Mouse (Mus musculus): ENCODE measurements around the gene Hmgcl.

DNA sequence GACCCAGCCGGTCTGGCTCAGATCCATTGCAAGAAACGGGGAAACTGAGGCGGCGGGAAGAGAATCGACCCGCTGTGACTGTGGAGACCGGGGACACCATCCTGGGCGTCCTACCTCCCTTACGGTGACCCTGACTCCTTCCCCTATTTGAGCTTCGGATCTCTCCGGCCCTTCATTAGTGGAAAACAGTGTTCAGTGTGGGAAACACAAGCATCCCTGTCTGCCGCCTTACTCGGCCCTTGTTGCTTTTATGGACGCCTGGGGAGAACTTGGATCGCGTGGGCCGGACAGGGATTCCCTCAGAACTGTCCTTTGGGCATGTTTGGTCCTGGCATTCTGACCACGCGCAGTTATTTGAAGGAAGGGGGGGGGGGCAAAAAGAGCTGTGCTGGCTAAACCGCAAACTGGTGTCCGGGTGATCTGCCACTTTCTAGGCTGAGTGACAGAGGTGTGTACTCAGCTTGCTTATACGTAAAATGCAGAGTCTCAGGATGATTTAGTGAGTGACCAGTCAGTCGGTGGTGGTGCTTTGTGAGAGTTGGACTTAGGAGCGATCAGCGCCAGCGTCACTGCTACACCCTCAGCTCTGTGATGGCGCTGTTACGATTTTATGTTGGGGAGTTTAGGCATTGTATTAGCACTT is 532 bp downstream of the Hmgcl start:
- TF ChIP-seq CTCF (IDR thresholded peaks at IDR 0.05; ENCODE audit: borderline replicate concordance, extremely low read depth, insufficient read depth, insufficient read length) (no peak), POLR2A (IDR thresholded peaks at IDR 0.05; ENCODE audit: borderline replicate concordance, extremely low read depth, insufficient read depth, insufficient read length, poor library complexity, severe bottlenecking) (no peak)

All from brain, embryonic 14.5 days (tissue).